ENCODE assay signal across 7 mouse cellular contexts in genomic region chr12:51690893-51691844, GRCm38 (mm10). TPM values are rescaled to one million over a fixed set of nuclear protein-coding genes. Genes with fewer than 3 reads are reported as not detected.
DNase-seq lines count a peak whose midpoint lies in the region; ATAC-seq lines count a peak whose summit lies in the region.

Ap4s1 (plus strand) TSS chr12:51691033.

- peak within 1 kb of the TSS; percentile 100 for H3K9ac ChIP-seq in embryonic facial prominence, embryonic 11.5 days (replicated peaks; ENCODE audit: low read length)
- H3K9ac ChIP-seq in limb, embryonic 13.5 days, result peak within 1 kb of the TSS; percentile 99
- peak within 1 kb of the TSS; percentile 99 for H3K9ac ChIP-seq in midbrain, embryonic 15.5 days

- WGBS in embryonic facial prominence, embryonic 11.5 days, result under 1% methylated on average over 65 of the region's 108 CpGs
- WGBS in limb, embryonic 13.5 days, result under 1% methylated on average over 79 of the region's 108 CpGs
- WGBS in midbrain, embryonic 15.5 days, result under 1% methylated on average over 108 of the region's 108 CpGs

- no peaks in the 10 kb centered on the region for H3K36me3 ChIP-seq in embryonic facial prominence, embryonic 11.5 days (replicated peaks; ENCODE audit: control insufficient read depth, insufficient read depth, low read depth, low read length)
- no peaks in the 10 kb centered on the region for H3K36me3 ChIP-seq in limb, embryonic 13.5 days
- no peaks in the 10 kb centered on the region for H3K36me3 ChIP-seq in midbrain, embryonic 15.5 days (replicated peaks)

- peak; percentile 76 for DNase-seq in adrenal gland, postnatal 25 days
- peak; percentile 67 for DNase-seq in embryonic facial prominence, embryonic 11.5 days (ENCODE audit: low spot score)
- DNase-seq in heart, adult 11 months, result peak; percentile 98
- DNase-seq in kidney, adult 18-20 months, result peak; percentile 86
- DNase-seq in spleen, adult 18-20 months, result peak; percentile 58 to 73

- no peaks in the 10 kb centered on the region for H3K27me3 ChIP-seq in embryonic facial prominence, embryonic 11.5 days (ENCODE audit: control insufficient read depth, insufficient read depth, low read length)
- no peaks in the 10 kb centered on the region for H3K27me3 ChIP-seq in limb, embryonic 13.5 days
- no peaks in the 10 kb centered on the region for H3K27me3 ChIP-seq in midbrain, embryonic 15.5 days (replicated peaks)

- H3K4me1 ChIP-seq in embryonic facial prominence, embryonic 11.5 days (ENCODE audit: control insufficient read depth, insufficient read depth, low read length), result no peaks in the 10 kb centered on the region
- peaks cover 12% of the 10 kb centered on the region for H3K4me1 ChIP-seq in limb, embryonic 13.5 days
- H3K4me1 ChIP-seq in midbrain, embryonic 15.5 days, result peaks cover 16% of the 10 kb centered on the region

- no peaks in the 10 kb centered on the region for H3K9me3 ChIP-seq in embryonic facial prominence, embryonic 11.5 days (replicated peaks; ENCODE audit: control insufficient read depth, low read length)
- H3K9me3 ChIP-seq in limb, embryonic 13.5 days, result no peaks in the 10 kb centered on the region
- no peaks in the 10 kb centered on the region for H3K9me3 ChIP-seq in midbrain, embryonic 15.5 days

- H3K4me3 ChIP-seq in embryonic facial prominence, embryonic 11.5 days (ENCODE audit: low read depth, low read length), result peak within 1 kb of the TSS; percentile 99
- peak within 1 kb of the TSS; percentile 95 for H3K4me3 ChIP-seq in limb, embryonic 13.5 days
- peak within 1 kb of the TSS; percentile 92 for H3K4me3 ChIP-seq in midbrain, embryonic 15.5 days

- peak within 1 kb of the TSS; percentile 56 for H3K4me2 ChIP-seq in embryonic facial prominence, embryonic 11.5 days (ENCODE audit: low read depth, low read length)
- peak within 1 kb of the TSS; percentile 73 for H3K4me2 ChIP-seq in limb, embryonic 13.5 days (replicated peaks)
- peak within 1 kb of the TSS; percentile 61 for H3K4me2 ChIP-seq in midbrain, embryonic 15.5 days

- peak; percentile 40 for ATAC-seq in embryonic facial prominence, embryonic 11.5 days (replicated peaks; ENCODE audit: insufficient number of reproducible peaks, low FRiP score, low TSS enrichment, low read depth)
- ATAC-seq in limb, embryonic 13.5 days (ENCODE audit: low FRiP score, low read depth), result peak; percentile 70
- peak; percentile 81 for ATAC-seq in midbrain, embryonic 15.5 days (replicated peaks)

- H3K27ac ChIP-seq in embryonic facial prominence, embryonic 11.5 days (replicated peaks; ENCODE audit: low read depth, low read length), result peak within 1 kb of the TSS; percentile 99
- H3K27ac ChIP-seq in limb, embryonic 13.5 days, result peak within 1 kb of the TSS; percentile 100
- peak within 1 kb of the TSS; percentile 99 for H3K27ac ChIP-seq in midbrain, embryonic 15.5 days

RNA-seq across cellular contexts. Expression of gene Ap4s1, which starts in this region (rescaled TPM):
- 18.3 and 25.8 TPM in 2 replicates for total RNA-seq in adrenal gland, postnatal 25 days (2021)
- polyA plus RNA-seq in embryonic facial prominence, embryonic 11.5 days (2014; fragmentation: Nextera tagmentation; extraction: Ambion mirVana), result 44.3 and 47.4 TPM in 2 replicates
- polyA plus RNA-seq in limb, embryonic 13.5 days (2015; fragmentation: Nextera tagmentation; extraction: Ambion mirVana), result 30.2 and 32.7 TPM in 2 replicates
- 50.4 and 55.1 TPM in 2 replicates for polyA plus RNA-seq in midbrain, embryonic 15.5 days (2015; fragmentation: Nextera tagmentation; extraction: Ambion mirVana)

Comparison
In these comparisons a context has a peak if more than half of its experiments do, and no peak if none do; other contexts are left out.
1. Peak in every context shown above with its lines: DNase-seq, ATAC-seq, H3K4me3 ChIP-seq and H3K27ac ChIP-seq.